Mouse (Mus musculus): ENCODE results near the gene Prl2c5. TPM values are rescaled to one million over a fixed set of nuclear protein-coding genes. Genes with fewer than 3 reads are reported as not detected.
"Not testable (repeated sequence)": the region's sequence is repeated elsewhere in the genome, so short reads cannot be mapped to it uniquely, and the experiment has no call there.

Prl2c5 gene
- not detected for total RNA-seq (2021)
- long read RNA-seq, experiment 1 = 0 reads
- long read RNA-seq, experiment 2 = 0 reads

GRCm38 (mm10) chr13:13182415-13182814 lies at the start of gene Prl2c5:
Prl2c5 (plus strand) TSS chr13:13182715.
- not testable (repeated sequence) for DNase-seq

- not testable (repeated sequence) for DNase-seq
These were observed 19.6 kb upstream of the Prl2c5 start for GRCm38 (mm10) chr13:13162777-13163485.

- not testable (repeated sequence) for DNase-seq
These were observed 13.9 kb upstream of the Prl2c5 start for GRCm38 (mm10) chr13:13168631-13169030.

- not testable (repeated sequence) for DNase-seq
These were observed 8.8 kb upstream of the Prl2c5 start for GRCm38 (mm10) chr13:13173616-13174136.

GRCm38 (mm10) chr13:13175736-13176135 lies 6.8 kb upstream of the Prl2c5 start:
- not testable (repeated sequence) for DNase-seq

GRCm38 (mm10) chr13:13211168-13211567 lies 28.7 kb downstream of the Prl2c5 start:
- not testable (repeated sequence) for DNase-seq

GRCm38 (mm10) chr13:13216363-13216762 lies 33.8 kb downstream of the Prl2c5 start:
- DNase-seq = not testable (repeated sequence)

- DNase-seq = not testable (repeated sequence)
These were observed 37.7 kb downstream of the Prl2c5 start for GRCm38 (mm10) chr13:13220231-13220630.

- peak; percentile 62 for DNase-seq
These were observed 54.9 kb downstream of the Prl2c5 start for GRCm38 (mm10) chr13:13237456-13237855.

Other genes starting within 250 kb of the Prl2c5 start
- gene Prl2c2, start 177.3 kb upstream of the Prl2c5 start, total RNA-seq (2021) = not detected
- 10 to 100 TPM in 1 of 2 experiments, 1 to 10 TPM in 1; 7.0 to 14.5 TPM for gene Gpr137b, start 211.3 kb downstream of the Prl2c5 start, total RNA-seq (2021)